Mouse (Mus musculus) layer of hippocampus, adult 11-12 months (tissue): ENCODE data around the gene Nip7.
"Not testable (repeated sequence)": the region's sequence is repeated elsewhere in the genome, so short reads cannot be mapped to it uniquely, and the experiment has no call there.

Source experiments
- DNase-seq: peaks from one replicate; pipeline ENCODE4 v3.0.0; 2022; ENCODE audit warnings: low spot score

Gene Nip7

DNA sequence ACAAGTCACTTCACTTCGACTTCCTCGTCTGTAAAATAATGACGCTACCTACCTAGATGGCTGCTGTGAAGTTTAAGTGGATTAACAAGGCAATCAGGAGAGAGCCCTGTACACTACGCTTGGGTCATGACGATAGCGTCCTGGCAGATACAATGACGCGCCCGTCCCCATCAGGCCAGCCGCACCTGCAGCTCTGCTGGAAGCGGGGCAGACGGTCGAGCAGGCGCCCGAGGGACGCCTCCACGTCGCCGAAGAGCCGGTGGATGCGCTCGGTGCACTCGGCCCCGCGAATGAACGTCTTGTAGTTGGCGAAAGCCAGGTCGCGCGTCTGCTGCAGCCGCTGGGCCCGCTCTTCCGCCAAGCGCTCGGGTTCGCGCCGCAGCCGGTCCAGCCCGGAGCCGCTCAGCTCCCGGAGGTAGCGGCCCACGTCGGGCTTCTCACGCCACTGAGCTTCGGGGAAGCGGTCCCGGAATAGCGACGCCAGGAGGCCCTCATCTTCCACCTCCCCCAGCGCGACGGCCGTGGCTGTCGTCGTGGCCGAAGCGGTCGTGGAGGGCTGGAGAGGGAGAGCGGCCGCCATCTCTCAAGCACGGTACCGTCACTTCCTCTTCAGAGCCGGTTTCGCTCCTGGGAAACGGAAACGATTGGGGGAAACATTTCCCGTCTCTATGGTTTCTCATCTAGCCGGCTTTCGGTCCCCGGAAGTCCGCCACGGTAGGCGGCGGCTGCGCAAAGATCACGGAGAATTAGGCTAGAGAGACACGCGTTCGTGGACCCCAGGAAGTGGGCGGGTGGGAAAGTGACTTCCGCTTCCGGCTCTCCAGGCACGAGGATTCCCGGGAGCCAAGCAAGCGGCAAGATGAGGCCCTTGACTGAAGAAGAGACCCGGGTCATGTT lies at the start of gene Nip7, which contains the start of gene Cog8:
Gene Nip7, plus strand, starts transcription at position 802 of the 897 bp plus-strand sequence.
Gene Cog8, minus strand, starts transcription at position 614 of the 897 bp plus-strand sequence.
- DNase-seq = peak; percentile 97

DNA sequence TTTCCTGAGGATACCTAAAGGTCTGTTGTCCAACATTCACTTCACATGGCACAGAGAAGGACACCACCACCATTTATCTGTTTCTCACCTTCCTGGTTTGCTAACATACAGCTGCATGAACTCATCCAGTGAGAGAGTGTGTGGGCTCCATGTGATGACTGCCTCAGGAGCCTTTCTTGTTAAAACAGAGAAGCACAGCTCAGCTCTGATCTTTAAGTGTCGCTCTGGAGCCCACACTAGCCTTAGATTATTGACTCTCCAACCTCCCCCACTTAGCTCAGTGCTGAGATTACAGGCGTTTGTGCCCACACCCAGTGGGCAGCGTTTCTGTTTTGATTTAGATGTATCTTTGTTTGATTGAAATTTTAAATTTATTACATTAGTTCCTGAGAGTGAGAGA lies 48.9 kb upstream of the Nip7 start:
- no peak for DNase-seq

DNA sequence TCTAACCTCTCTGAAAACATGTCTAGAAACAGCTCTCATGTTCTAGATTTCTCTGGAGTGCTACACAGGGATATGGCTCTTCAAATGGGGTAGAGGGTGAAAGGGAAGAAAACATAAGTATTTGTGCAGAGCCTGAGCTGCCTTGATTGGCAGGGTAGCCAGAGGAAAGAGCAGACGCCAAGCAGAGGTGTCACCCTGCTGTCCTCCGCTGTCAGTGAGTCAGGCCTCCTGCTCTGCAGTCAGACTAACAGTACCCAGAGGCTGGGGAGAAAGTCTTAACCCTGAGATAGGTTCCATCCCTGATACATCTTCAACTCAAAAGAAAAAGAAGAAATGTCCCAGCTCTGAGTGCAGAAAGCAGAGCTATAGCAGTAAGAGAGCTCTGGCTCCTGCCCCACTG lies 44.0 kb upstream of the Nip7 start:
- DNase-seq = no peak

DNA sequence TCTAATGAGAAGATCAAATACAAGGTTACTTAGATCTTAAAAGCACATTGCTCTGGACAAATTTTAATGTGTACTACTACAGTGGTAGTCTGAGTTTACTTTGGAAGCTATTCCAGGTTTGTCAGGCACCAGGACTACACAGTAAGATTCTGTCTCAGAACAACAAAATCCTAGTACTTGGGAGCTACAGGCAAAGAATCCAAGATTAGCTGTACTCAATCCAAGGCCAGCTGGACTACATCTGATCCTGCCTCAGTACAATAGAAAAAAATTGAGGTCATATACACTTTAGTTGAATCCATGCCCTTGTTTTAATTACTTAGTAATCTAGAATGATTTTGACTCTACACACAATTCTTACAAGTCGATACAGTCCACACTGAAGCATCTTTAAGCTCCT lies 41.8 kb upstream of the Nip7 start:
- no peak for DNase-seq

DNA sequence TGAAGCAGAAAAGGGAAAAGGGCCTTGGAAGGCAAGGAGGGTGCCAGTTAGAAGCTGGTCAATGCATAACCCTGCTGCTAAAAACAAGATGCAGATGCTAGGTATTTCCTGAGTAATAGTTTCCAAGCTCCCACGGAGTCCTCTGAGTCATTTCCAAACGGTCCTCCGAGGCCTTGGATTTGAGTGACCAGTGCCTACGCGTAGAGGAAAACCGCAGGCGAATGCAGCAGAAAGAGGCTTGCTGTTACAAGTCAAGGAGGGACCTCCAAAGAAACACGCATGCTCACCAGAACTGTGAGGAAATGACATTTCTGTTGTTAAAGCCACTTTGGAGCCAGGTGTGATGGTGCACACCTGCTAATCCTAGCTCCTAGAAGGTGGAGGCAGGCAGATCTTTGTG lies 33.2 kb upstream of the Nip7 start:
- DNase-seq = no peak

DNA sequence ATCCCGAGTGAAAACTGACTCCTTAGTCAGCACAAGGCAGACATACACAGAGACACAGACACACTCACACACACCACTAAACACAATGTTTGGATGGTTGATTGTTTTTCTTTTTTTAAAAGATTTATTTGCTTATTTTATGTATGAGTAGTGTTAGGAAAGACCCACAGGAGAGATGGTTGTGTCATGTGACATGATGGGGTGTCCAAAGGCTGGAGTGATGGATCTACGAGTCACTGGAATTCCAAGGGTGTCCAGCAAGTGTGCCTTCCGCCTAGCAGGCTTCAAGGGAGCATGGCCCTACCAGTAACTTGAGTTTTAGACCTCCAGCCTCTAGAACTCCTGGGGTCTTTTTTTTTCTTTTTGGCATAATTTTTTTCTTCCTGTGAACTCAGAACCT lies 27.4 kb upstream of the Nip7 start:
- DNase-seq = no peak

DNA sequence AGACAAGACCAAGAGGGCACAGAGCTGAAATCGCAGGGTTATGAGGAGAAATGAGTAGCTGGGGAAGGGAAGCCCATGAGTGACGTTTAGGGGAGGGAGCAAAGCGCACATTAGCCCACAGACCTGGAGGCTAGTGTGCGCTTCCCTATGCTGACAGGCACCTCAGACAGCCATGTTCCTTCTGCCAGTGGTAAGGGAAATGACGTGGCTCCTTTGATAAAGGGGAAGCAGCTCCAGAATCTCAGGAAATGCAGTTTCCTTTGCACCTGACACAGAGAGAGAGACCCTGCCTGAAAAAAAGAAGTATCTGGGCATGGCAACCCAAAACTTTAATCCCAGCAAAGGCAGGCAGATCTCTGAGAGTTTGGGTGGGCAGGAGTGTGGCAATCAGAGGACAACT lies 26.6 kb upstream of the Nip7 start:
- DNase-seq = no peak

DNA sequence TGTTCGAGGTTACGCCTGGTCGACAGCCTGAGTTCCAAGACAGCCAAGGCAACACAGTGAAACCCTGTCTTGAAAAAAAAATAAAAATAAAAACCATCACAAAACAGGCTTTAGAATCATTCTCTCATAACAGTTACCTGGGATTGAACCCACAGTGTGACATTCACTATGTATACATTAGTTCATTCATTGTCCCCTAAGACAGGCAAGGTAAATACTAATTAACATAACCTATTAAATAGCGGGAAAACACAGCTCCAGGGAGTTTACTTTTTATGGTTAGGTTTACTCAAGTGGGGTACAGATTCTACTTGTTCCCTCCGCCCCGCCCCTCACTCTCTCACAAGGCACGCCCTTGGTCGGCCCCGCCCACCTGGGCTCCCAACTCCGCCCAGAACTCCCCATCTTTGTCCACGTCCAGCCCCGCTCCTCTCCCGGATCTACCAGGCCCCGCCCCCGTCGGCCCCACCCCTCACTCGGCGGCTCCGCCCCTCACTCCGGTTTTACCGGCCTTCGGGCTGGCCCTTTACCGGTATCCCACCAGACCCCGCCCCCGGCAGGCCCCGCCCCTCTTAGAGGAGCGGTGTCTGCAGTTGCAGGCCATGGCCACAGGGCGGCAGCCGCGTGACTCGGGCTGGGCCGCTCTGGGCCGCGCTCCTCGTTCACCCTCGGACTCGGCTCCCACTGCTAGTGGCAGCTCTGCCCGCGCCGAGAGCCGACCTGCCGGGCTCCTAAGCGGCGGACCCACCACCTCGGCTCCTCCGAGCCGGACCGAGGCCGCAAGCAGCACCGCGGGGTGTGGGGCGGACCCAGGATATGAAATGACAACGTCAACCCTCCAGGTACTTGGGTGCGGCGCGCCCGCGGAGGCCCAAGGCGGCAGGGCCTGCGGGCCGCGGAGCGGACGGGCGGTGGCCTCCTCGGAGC lies 25.8 kb upstream of the Nip7 start, which contains the start of gene Vps4a:
Gene Vps4a, plus strand, starts transcription at position 573 of the 927 bp plus-strand sequence.
- DNase-seq = peak; percentile 96

DNA sequence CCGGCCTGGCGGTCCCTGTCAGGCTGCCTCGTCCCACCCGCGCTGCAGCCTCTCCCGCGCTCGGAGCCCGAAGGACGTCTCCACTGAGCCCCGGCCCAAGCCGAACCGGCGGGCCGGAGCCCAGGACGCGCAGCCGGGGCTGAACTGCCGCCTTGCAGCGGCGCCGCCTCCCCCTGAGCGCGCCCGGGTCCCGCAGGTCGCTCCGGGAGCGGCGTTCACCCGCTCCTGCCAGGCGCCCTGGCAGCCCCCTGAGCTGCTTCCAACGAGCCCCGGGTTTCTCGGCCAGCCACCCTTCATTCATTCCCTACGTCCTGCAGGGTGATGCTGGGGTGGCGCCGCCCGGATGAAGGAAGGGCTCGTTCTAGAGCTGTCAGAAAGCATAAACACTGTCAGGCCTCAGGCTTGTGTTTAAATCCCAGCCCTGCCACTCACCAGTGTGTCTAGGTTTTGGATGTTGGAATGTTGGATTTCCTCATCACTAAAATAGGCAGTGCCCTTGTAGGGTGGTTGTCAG lies 25.0 kb upstream of the Nip7 start:
- no peak for DNase-seq

DNA sequence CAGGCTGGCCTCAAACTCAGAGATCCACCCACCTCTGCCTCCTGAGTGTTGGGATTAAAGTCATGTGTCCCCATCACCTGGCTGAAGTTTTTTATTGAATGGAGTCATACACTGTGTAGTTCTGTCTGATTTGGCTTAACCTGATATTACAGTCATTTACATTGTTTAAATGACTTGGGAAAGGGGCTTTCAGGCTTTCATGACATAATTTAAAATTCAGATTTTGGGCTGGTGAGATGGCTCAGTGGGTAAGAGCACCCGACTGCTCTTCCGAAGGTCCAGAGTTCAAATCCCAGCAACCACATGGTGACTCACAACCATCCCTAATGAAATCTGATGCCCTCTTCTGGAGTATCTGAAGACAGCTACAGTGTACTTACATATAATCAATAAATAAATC lies 23.1 kb upstream of the Nip7 start:
- DNase-seq = not testable (repeated sequence)

DNA sequence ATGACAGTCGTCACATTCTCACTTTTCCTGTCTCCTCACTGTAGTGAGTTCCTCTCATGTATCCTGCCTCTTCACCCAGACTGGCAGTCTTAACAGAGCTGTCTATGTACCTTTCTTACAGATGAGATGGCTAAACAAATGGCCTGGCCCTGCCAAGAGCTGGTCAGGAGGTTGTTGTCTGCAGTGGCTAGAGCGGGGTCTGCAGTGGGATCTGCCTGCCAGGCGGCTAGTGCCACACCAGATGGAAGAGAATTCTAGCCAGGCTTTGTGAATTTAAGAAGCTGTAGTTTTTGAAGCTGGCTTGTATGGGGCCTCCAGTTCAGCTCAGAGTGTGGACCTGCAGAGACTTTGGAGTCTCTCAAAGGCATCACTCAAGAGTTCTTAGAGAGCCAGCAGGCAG lies 21.0 kb upstream of the Nip7 start:
- DNase-seq = no peak

DNA sequence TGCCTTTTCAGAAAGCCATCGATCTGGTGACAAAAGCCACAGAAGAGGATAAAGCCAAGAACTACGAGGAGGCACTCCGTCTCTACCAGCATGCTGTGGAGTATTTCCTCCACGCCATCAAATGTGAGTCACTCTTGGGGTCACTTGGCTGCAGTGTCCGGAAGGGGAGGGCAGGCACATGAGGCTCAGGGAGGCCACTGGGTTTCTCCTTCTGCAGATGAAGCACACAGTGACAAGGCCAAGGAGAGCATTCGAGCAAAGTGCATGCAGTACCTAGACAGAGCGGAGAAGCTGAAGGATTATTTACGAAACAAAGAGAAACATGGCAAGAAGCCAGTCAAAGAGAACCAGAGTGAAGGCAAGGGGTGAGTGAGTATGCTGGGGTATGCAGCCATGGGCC lies 20.1 kb upstream of the Nip7 start:
- DNase-seq = no peak

DNA sequence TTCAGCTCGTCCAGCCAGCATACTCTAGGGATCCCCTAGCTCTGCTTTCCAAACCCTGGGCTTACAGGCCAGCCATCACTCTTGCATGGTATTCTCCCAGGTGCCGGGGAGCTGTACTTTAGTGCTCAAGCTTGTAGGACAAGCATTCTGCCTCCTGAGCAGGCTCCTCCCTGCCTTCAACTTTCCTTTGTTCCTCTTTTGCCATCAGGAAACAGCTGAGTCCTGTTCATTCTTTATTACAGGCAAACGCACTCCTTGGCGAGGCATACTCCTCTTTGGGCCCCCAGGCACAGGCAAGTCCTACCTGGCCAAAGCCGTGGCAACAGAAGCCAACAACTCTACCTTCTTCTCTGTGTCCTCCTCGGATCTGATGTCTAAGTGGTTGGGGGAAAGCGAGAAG lies 16.0 kb upstream of the Nip7 start:
- DNase-seq = no peak

DNA sequence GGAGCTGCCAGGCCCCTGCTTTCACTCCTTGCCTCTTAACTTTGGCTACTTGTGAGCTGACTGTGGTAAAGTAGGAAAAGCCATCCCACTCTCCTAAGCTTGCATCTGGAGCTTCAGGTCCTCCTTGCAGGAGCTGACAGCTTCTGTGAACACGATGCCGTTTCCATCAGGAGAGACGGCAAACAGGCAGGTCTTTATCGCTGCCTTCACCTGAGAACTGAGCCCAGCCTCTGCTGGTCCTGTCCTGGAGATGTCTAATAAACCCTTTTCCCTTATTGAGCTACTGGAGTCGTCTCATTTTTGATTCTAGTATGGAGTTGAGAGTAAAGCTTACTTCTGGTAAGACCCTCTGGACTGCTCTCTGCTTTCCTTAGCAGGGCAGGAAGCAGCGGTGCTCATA lies 11.2 kb upstream of the Nip7 start:
- DNase-seq = no peak

DNA sequence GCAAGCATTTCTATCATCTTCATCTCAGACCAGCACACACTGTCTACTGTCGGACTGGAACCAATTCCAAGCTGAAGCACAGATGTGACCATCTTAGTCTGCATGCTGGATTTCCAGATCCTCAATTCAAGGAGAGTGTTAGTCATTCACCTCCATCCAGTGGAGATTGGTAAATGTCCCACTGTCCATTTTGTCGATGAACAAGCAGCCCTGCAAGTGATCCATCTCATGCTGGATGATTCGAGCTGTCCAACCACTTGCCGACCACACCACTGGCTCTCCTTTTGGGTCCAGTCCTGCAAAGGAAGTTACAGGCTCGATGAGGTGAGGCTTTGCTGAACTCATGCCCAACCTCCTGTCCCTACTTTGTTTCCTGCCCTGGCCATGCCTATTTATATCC lies 9.7 kb upstream of the Nip7 start:
- no peak for DNase-seq

DNA sequence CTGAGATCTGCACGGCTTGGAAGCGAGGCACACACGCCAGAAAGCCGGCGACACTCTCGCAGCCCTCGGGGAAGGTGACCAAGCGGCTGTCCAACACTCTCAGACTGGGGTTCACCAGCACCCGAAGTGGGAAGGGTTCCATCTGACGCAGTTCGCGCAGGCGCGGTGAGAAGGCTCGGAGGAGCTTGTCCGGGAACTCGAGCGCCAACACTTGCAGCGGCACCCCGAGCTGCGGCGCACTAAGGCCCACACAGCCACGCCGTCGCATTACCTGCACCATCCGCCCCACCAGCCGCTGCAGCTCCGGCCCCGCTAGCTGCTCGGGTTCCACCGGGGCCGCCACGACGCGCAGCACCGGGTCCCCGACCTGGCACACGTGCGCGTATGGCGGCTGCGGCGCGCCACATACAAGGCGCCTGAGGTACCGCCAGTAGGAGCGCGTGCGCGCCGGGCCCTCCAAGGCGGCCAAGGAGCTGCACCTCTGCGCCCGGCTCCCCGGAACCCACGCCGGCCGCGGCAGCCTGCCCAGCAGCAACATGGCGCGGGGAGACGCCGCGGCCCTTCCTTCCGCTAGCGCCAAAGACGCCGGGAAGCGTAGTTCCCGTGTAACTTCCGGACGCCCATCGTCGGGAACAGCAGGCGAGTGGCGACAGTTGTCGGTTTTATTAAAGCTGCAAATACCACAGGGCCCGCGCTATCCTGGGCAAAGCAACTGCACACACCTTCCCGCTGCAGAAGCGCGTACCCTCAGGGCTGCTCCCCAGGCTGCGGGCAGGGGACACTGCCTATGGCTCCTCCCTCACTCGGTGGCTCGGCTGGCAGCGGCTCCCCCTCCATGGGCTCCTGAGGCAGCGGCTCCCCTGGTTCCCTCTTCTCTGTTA lies 8.4 kb upstream of the Nip7 start, which contains the start of gene Pdf:
Gene Pdf, minus strand, starts transcription at position 554 of the 881 bp plus-strand sequence.
- DNase-seq = peak; percentile 84

DNA sequence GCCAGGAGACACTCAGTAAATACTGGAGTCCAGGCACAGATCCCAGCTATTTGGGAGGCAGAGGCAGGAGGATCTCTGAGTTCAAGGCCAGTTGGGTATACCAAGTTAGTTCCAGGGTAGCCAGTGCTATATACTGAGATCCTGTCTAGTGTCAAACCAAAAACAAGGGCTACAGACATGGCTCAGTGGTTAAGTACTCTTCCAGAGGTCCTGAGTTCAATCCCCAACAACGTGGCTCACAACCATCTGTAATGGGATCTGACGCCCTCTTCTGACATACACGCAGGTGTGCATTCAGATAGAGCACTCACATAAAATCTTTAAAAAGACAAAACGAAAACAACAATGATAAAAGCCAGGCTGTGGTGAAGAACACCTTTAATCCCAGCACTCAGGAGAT lies 7.2 kb upstream of the Nip7 start:
- DNase-seq = no peak

DNA sequence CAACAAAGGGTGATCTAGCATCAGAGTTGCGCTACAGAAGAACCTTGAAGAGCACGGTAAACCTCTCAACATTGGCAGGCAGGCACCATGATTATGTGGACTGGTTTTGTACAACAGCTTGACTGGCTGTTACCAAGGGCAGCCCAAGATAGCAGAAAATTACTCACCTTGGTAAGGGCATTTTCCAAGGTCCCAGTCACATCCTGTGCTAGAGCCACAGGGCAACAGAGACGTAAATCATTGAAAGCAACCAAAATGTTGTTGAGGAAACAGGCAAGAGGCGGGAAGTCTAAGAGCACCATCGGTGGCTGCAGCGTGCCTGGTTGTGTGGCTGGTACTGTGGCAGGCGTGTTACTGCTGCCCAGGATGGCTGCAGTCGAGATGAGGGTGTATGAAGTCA lies 4.6 kb upstream of the Nip7 start:
- no peak for DNase-seq

DNA sequence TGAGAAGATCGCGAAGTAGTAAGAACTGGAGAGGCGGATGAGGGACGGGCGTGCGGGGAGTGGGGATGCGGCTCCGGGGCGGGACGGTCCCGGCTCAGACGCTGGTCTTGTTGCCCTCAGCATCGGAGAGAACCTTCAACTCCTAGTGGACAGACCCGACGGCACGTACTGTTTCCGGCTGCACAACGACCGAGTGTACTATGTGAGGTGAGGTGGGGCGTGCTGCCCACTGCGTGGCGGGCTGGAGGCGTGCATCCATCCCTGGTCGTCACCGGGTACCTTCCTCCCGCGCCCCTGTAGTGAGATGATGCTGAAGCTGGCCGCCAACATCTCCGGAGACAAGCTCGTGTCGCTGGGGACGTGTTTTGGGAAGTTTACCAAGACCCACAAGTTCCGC lies 294 bp downstream of the Nip7 start:
- DNase-seq = peak; percentile 37

DNA sequence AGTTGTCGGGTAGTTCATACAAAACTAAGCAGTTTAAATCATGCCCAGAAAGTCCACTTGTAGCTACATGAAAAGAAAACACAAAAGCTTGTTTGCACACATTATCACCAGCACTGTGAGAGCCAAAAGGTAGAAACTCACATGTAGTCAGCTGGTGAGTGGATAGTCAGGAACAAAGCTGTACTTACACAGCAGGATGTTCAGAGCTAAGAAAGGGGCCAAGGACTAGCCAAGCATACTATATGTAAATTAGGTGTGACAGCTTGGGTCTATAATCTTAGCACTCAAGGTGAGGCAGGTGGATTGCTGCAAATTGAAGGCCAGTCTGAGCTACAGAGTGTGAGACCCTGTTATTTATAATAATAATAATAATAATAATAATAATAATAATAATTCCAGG lies 5.9 kb downstream of the Nip7 start:
- no peak for DNase-seq
